Mouse (Mus musculus) midbrain, embryonic 16.5 days (tissue): Measurements from ENCODE around the gene Mfsd2a. TPM values are rescaled to one million over a fixed set of nuclear protein-coding genes. Genes with fewer than 3 reads are reported as not detected.
A peak's percentile ranks its signal among the peaks of the same experiment; 100 is the strongest.

Experiments
- ATAC-seq: fragments of 200-750 bp; cut with Nextera tagmentation; 2 replicates; pipeline ENCODE4 v1.8.0; 2017; ENCODE audit warnings: moderate TSS enrichment
- H3K27ac ChIP-seq: fragments of 300-500 bp; sonication (generic); 2 replicates; pipeline ENCODE4 v1.5.1; 2014; ENCODE audit warnings: mild to moderate bottlenecking, low read length, mixed read lengths
- H3K27me3 ChIP-seq: fragments of 300-500 bp; sonication (generic); 2 replicates; pipeline ENCODE4 v1.6.1; 2014; ENCODE audit warnings: low read depth, low read length, mixed read lengths; ENCODE audit not compliant: control insufficient read depth, insufficient read depth
- H3K36me3 ChIP-seq: fragments of 300-500 bp; sonication (generic); 2 replicates; pipeline ENCODE4 v1.6.1; 2014; ENCODE audit warnings: mild to moderate bottlenecking, low read length, moderate library complexity, mixed read lengths; ENCODE audit not compliant: control insufficient read depth, insufficient read depth
- H3K4me1 ChIP-seq: fragments of 300-500 bp; sonication (generic); 2 replicates; pipeline ENCODE4 v1.6.1; 2014; ENCODE audit warnings: mild to moderate bottlenecking, low read length, mixed read lengths; ENCODE audit not compliant: control insufficient read depth, insufficient read depth
- H3K4me2 ChIP-seq: fragments of 300-500 bp; sonication (generic); 2 replicates; pipeline ENCODE4 v1.6.1; 2014; ENCODE audit warnings: mild to moderate bottlenecking, low read length, mixed read lengths
- H3K4me3 ChIP-seq: fragments of 300-500 bp; sonication (generic); 2 replicates; pipeline ENCODE4 v1.5.1; 2014; ENCODE audit warnings: low read depth, mild to moderate bottlenecking, low read length, moderate library complexity, mixed read lengths
- H3K9ac ChIP-seq: fragments of 300-500 bp; sonication (generic); 2 replicates; pipeline ENCODE4 v1.6.1; 2014; ENCODE audit warnings: low read depth, low read length, mixed read lengths
- H3K9me3 ChIP-seq: fragments of 300-500 bp; sonication (generic); replicated peaks from 2 replicates; pipeline ENCODE4 v1.6.1; 2014; ENCODE audit warnings: mild to moderate bottlenecking, low read length, mixed read lengths; ENCODE audit not compliant: control insufficient read depth, poor library complexity, severe bottlenecking
- WGBS: fragments of 180-500 bp; shearing (Covaris S2); extraction: QIAGEN DNeasy Blood & Tissue Kit; methylation state at CpG from one replicate; pipeline ENCODE4 v1.1.7; 2014; 5-methylcytosine and 5-hydroxymethylcytosine counted together
- polyA plus RNA-seq: library from polyadenylated mRNA; unstranded; fragments of >200 nt; fragmentation: Nextera tagmentation; extraction: Ambion mirVana; gene quantifications from 2 replicates; pipeline ENCODE4 v1.2.1, GENCODE M21; 2015

Mfsd2a gene
- polyA plus RNA-seq, 1 experiment from 2014 or later = 32.3 TPM

- no peak for ATAC-seq
Measured at GRCm38 (mm10) chr4:122971191-122971590, 10.2 kb upstream of the Mfsd2a start.

GRCm38 (mm10) chr4:122968106-122968505 lies 7.1 kb upstream of the Mfsd2a start:
- Histone ChIP-seq H3K4me2 (no peak overlapping the region), H3K36me3 (no peaks in the 10 kb centered on the region), H3K27ac (no peak overlapping the region), H3K27me3 (no peaks in the 10 kb centered on the region), H3K4me1 (no peaks in the 10 kb centered on the region), H3K9me3 (no peaks in the 10 kb centered on the region), H3K4me3 (no peak overlapping the region), H3K9ac (no peak overlapping the region)
- no peak for ATAC-seq
- WGBS = 82% methylated on average over 4 of the region's 4 CpGs

More at GRCm38 (mm10) chr4:122971191-122971590, 10.2 kb upstream of the Mfsd2a start:
- H3K4me3 ChIP-seq = no peak overlapping the region
- H3K4me1 ChIP-seq = no peaks in the 10 kb centered on the region
- H3K9me3 ChIP-seq = no peaks in the 10 kb centered on the region
- H3K27ac ChIP-seq = no peak overlapping the region
- WGBS = 80% methylated on average over 4 of the region's 4 CpGs
- no peaks in the 10 kb centered on the region for H3K27me3 ChIP-seq
- no peak overlapping the region for H3K9ac ChIP-seq
- H3K36me3 ChIP-seq = no peaks in the 10 kb centered on the region
- H3K4me2 ChIP-seq = no peak overlapping the region

GRCm38 (mm10) chr4:122962751-122963150 lies 1.8 kb upstream of the Mfsd2a start:
- no peak for ATAC-seq
- H3K9ac ChIP-seq = no peak overlapping the region
- no peak overlapping the region for H3K4me2 ChIP-seq
- H3K4me1 ChIP-seq = peaks cover 19% of the 10 kb centered on the region
- H3K36me3 ChIP-seq = no peaks in the 10 kb centered on the region
- no peaks in the 10 kb centered on the region for H3K27me3 ChIP-seq
- H3K9me3 ChIP-seq = no peaks in the 10 kb centered on the region
- H3K27ac ChIP-seq = no peak overlapping the region
- WGBS = 24% methylated on average over 8 of the region's 8 CpGs
- H3K4me3 ChIP-seq = no peak overlapping the region

- 13% methylated on average over 6 of the region's 6 CpGs for WGBS
- H3K9me3 ChIP-seq = no peaks in the 10 kb centered on the region
- peak overlapping the region; percentile 58 for H3K4me3 ChIP-seq
- no peak overlapping the region for H3K27ac ChIP-seq
- no peaks in the 10 kb centered on the region for H3K27me3 ChIP-seq
- H3K9ac ChIP-seq = no peak overlapping the region
- H3K36me3 ChIP-seq = no peaks in the 10 kb centered on the region
- ATAC-seq = no peak
- H3K4me2 ChIP-seq = peak overlapping the region; percentile 97
- H3K4me1 ChIP-seq = peaks cover 19% of the 10 kb centered on the region
Measured at GRCm38 (mm10) chr4:122961589-122961988, 601 bp upstream of the Mfsd2a start.

GRCm38 (mm10) chr4:122960321-122961099 lies 478 bp downstream of the Mfsd2a start:
- WGBS = under 1% methylated on average over 41 of the region's 43 CpGs
- Histone ChIP-seq H3K4me2 (peak overlapping the region; percentile 97), H3K27me3 (no peaks in the 10 kb centered on the region), H3K9me3 (no peaks in the 10 kb centered on the region), H3K9ac (peak overlapping the region; percentile 67), H3K4me3 (peak overlapping the region; percentile 58), H3K36me3 (no peaks in the 10 kb centered on the region), H3K4me1 (peaks cover 26% of the 10 kb centered on the region), H3K27ac (peak overlapping the region; percentile 44)
- ATAC-seq = peak; percentile 67

GRCm38 (mm10) chr4:122959816-122960215 lies 1.2 kb downstream of the Mfsd2a start:
- H3K27me3 ChIP-seq = no peaks in the 10 kb centered on the region
- peaks cover 33% of the 10 kb centered on the region for H3K4me1 ChIP-seq
- ATAC-seq = no peak
- H3K4me2 ChIP-seq = peak overlapping the region; percentile 97
- peak overlapping the region; percentile 67; the same call in 1 of the 2 replicates for H3K9ac ChIP-seq
- H3K27ac ChIP-seq = no peak overlapping the region
- peak overlapping the region; percentile 58 for H3K4me3 ChIP-seq
- H3K36me3 ChIP-seq = no peaks in the 10 kb centered on the region
- H3K9me3 ChIP-seq = no peaks in the 10 kb centered on the region
- WGBS = under 1% methylated on average over 8 of the region's 8 CpGs

- no peak for ATAC-seq
- WGBS = 79% methylated on average over 6 of the region's 6 CpGs
- Histone ChIP-seq H3K27ac (peak overlapping the region; percentile 66), H3K4me1 (peaks cover 34% of the 10 kb centered on the region), H3K36me3 (no peaks in the 10 kb centered on the region), H3K27me3 (no peaks in the 10 kb centered on the region), H3K4me2 (peak overlapping the region; percentile 97), H3K9me3 (no peaks in the 10 kb centered on the region), H3K4me3 (no peak overlapping the region), H3K9ac (no peak overlapping the region)
Measured at GRCm38 (mm10) chr4:122958491-122959031, 2.4 kb downstream of the Mfsd2a start.

GRCm38 (mm10) chr4:122956301-122956700 lies 4.7 kb downstream of the Mfsd2a start:
- no peak overlapping the region for H3K4me2 ChIP-seq
- ATAC-seq = no peak
- no peak overlapping the region for H3K27ac ChIP-seq
- WGBS = 83% methylated on average over 4 of the region's 6 CpGs
- no peak overlapping the region for H3K4me3 ChIP-seq
- H3K9me3 ChIP-seq = no peaks in the 10 kb centered on the region
- H3K27me3 ChIP-seq = no peaks in the 10 kb centered on the region
- H3K36me3 ChIP-seq = no peaks in the 10 kb centered on the region
- H3K4me1 ChIP-seq = peaks cover 31% of the 10 kb centered on the region
- no peak overlapping the region for H3K9ac ChIP-seq

- WGBS = 6% methylated on average over 17 of the region's 17 CpGs
Measured at GRCm38 (mm10) chr4:122955412-122956136, 5.4 kb downstream of the Mfsd2a start.

More at GRCm38 (mm10) chr4:122955412-122956136, 5.4 kb downstream of the Mfsd2a start:
- H3K4me2 ChIP-seq = peak overlapping the region; percentile 68
- H3K9me3 ChIP-seq = no peaks in the 10 kb centered on the region
- H3K4me1 ChIP-seq = peaks cover 28% of the 10 kb centered on the region
- peak overlapping the region; percentile 66 for H3K9ac ChIP-seq
- peak; percentile 88 for ATAC-seq
- peak overlapping the region; percentile 24 for H3K4me3 ChIP-seq
- H3K36me3 ChIP-seq = no peaks in the 10 kb centered on the region
- no peaks in the 10 kb centered on the region for H3K27me3 ChIP-seq
- peak overlapping the region; percentile 76 for H3K27ac ChIP-seq
